Mouse (Mus musculus) gastrocnemius, adult 18-20 months (tissue): ENCODE measurements around the gene Msi2. TPM values are rescaled to one million over a fixed set of nuclear protein-coding genes. Genes with fewer than 3 reads are reported as not detected.

Experiments used
- DNase-seq: peaks from one replicate; pipeline ENCODE4 v3.0.0; 2021; ENCODE audit warnings: low spot score
- total RNA-seq, 2 experiments: library from RNA; stranded (reverse); gene quantifications; 2 replicates each; pipeline ENCODE4 v1.2.3; 2021

Gene Msi2
- total RNA-seq, 2 experiments from 2014 or later: 179 to 180 TPM

GRCm38 (mm10) chr11:88676597-88676996, 41.7 kb downstream of the Msi2 start:
- no peak for DNase-seq

- DNase-seq: no peak
These were observed 42.6 kb downstream of the Msi2 start for GRCm38 (mm10) chr11:88675526-88676353.

GRCm38 (mm10) chr11:88674075-88674474, 44.2 kb downstream of the Msi2 start:
- DNase-seq: no peak

DNA sequence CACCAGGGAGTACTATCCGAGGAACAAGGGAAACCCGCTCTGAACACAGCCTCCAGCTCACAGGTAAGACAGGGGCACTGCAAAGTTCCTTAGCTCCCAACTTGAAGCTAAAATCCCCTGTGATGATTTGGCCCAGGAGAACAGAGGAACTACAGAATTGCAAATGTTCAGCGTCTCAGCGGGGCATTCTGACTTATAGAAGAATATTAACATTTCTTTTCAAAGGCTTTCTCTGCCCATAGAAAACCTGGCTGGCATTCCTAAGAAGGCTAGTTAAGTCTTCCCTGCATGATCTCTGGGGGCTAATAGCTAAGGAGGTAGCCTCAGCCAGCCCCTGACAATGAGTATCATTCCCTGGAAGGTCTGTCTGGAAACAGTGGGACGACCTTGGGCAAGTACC, 47.4 kb downstream of the Msi2 start:
- DNase-seq: no peak

DNA sequence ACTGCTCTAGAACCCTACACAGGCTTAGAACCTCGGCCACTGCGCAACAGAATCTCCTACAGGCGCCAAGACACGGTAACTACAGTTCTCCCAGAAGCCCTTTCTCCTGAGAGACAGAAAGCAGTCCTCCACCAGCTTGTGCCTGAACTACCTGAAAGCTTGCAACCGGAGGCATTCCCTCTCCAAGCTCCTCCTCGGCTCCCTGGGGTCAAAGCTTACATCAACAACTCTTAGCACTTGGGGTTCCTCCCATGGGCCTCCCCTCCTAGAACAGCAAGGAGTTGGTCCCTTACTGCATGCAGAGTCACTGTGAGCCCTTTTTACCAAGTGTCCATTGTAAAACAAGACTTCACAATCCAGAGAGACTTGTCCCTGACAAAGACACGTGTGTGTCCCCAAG, 49.2 kb downstream of the Msi2 start:
- DNase-seq: no peak

DNA sequence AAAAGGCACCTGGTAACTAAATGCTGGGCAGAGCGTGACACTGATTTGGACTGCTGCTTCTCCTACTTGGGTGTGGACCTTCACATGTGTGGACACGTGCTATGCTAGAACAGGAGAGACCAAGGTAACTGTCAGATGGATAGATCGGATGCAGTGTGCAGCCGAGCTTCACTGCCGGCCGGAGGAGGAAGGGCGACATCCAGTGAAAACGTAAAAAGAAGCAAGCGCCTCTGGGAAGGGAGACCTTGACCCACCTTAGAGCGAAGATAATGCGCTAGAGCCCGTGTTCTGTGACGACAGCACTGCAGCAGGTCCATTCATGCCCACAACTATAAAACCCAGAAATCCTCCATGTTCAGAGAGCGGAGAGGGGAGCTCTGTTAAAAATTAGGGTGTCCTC, 50.0 kb downstream of the Msi2 start:
- no peak for DNase-seq

DNA sequence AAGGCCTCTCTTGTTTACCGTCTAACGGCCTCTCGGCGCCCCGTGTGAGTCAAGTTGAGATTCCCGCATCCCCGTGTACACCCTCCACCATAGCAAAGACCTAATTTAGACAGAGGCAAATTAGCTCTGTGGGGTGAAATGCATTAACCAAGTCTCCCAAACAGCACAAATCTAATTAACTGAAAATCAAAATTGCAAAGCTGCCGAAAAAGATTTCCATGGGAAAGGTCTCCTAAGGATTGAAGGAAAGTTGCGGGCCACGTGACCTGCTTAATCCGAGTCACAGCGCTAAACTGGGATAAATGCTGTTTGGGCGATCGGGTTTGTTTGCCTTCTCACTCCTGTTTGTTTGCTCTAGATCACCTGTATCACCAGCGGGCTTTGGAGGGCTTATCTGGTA, 52.5 kb downstream of the Msi2 start:
- no peak for DNase-seq

GRCm38 (mm10) chr11:88661444-88662180, 56.7 kb downstream of the Msi2 start:
- peak; percentile 36 for DNase-seq

GRCm38 (mm10) chr11:88660404-88660803, 57.9 kb downstream of the Msi2 start:
- DNase-seq: no peak

DNA sequence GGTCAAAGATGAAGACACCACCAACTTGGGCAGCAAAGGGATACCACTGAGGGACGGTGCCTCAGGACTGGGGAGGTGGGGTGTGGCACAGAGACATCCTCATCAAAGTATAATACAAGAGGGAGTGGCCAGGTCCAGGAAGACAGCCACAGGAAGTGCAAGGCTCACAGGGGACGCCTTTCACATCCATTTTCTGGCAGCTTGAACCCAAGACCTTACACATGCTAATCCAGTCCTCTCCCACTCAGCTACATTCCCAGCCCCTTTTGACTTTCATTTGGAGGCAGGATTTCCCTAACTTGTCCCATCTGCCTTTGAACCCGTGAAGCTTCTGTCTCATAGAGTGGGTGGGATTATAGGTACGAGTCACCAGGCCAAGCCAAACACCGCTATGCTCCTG, 59.4 kb downstream of the Msi2 start:
- no peak for DNase-seq

DNA sequence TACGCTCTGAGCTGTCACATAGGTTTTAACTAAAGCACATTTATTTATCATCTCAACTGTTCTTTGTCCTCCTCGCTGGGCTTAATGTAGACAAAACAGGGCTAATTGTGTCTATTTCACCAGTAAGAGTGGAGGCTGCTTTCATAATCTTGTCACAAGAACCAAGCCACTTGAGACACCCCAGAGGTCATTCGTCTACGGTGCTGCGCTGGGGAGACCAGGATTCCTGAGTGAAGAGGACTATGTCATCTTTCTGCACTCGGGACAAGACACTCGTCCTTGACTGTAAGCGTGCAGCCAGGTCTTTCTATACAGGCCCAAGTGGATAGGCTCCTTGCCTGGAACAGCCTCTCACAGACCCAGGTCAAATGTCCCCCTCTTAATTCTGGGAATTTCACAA, 62.5 kb downstream of the Msi2 start:
- no peak for DNase-seq

GRCm38 (mm10) chr11:88655214-88655566, 63.1 kb downstream of the Msi2 start:
- no peak for DNase-seq

DNA sequence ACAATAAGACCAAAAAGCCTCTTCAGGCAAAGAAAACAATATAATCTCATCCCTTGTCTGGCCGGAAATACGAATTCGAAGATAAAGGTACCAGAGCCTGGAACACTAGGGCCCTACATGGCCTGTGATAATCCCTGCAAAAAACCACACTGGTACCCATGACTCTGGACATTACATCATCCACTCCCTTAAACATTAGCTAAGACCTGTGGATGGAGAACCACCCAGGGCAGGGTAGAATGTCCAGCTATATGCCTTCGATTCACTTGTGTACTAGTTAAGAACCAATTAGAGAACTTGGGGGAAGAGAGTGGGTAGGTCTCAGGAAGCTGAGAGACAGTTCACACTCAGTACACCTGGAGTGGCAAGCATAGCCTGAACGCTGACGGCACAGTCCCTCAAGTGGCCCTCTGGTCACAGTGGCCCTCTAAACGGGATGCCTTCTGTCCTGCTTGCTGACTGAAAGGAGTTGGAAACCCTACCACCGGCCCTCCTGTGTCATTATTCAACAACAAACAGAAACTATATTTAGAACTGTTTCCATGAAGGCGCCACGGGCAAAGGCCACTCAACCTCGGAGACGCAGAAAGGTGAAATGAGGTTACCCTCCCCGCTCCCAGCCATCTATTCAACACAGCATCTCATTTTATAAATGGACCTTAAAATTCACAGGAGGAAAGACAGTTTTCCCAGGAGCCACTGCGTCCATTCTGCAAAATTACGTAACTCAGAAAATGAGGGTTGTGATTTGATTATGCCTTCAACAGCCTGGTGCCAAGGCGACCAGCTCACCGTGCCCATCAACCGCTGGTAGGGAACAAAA, 63.7 kb downstream of the Msi2 start:
- DNase-seq: peak; percentile 61

GRCm38 (mm10) chr11:88650275-88650674, 68.0 kb downstream of the Msi2 start:
- DNase-seq: no peak

DNA sequence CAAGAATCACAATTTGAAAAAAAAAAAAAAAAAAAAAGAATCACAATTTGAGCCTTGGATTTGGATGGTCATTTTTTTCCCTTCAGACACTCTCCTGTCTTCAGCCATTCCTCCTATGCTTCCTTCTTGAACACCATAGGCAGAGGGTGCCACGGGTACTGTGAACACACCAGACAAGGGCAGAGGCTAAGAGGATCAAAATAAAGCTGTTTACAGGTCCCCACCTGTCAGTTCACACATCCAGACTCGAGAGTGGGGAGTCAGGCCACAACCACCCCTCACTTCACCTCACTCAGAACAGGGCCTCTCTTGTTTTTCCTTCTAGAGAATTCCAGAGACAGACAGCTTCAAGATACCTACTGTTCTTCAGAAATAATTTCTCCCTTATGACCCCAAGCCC, 69.3 kb downstream of the Msi2 start:
- DNase-seq: no peak

DNA sequence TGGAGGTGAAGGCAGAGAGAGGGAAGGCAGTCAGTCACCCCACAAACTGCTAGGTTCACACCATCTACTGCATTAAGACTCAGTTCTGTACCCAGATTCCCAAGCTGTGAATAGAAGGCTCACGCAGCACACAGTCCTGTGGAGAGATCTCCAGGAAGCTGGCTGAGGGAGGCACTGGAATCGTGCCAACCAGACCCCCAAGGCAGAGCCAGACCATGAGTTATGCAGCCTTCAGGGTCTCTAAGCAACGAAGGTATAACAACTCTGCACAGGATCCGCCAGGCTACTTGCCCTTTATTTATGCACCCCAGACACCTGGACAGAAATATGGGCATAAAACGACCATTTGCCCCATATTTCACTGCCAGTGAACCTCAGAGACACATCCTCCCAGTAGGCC, 69.9 kb downstream of the Msi2 start:
- DNase-seq: no peak

DNA sequence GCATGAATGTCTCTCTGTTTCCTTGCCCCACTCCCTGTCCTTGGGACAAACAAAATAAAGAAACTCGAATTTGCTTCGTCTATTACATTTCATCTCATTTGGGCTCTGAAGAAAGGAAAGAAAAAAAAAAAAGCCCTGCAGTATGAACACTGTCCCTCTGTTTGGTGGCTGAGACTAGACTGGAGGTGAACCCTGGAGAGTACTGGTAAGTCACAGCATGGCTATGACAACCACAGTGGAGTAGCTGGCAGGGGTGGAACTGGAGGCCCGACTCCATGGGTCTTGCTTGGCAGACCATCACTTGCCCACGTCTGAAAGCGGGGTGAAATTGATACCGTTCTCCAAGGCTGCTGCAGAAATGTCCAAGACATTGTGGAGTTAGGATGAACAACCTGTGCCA, 71.8 kb downstream of the Msi2 start:
- DNase-seq: no peak

DNA sequence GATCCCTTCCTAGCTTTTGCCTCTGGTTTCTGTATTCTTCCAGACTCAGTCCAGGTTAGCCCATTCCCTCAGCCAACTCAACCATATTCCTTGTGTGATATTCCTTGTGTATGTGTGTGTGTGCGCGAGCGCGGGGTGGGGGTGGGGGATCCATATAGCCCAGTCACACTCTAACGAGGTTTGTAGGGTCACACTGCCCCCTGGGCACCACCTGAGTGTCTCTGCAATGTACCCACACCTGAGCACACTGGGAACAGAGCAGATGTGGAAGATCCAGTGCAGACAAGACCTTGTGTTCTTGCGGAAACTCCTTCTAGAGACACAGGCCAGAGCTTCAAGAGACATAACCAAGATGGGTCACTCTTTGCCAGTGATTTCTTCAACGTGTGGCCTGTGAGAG, 72.5 kb downstream of the Msi2 start:
- DNase-seq: no peak

- DNase-seq: no peak
These were observed 73.6 kb downstream of the Msi2 start for GRCm38 (mm10) chr11:88644719-88645118.

DNA sequence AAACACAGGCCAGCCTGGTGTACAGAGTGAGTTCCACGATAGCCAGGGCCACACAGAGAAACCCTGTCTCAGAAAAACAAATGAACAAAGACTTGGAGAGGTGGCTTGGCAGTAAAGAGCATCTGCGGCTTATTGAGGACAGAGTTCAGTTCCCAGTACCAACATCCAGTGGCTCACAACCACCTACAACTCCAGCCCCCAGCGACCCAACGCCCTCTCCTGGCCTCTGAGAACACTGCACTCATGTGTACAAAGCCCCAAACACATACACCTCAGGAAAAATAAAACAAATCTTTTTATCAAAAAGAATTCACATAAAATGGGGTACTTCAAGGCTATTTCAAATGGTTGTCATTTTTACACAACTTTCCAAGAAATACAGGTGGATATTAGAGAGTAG, 78.5 kb downstream of the Msi2 start:
- no peak for DNase-seq

- peak; percentile 80 for DNase-seq
These were observed 79.3 kb downstream of the Msi2 start for GRCm38 (mm10) chr11:88638936-88639542.

DNA sequence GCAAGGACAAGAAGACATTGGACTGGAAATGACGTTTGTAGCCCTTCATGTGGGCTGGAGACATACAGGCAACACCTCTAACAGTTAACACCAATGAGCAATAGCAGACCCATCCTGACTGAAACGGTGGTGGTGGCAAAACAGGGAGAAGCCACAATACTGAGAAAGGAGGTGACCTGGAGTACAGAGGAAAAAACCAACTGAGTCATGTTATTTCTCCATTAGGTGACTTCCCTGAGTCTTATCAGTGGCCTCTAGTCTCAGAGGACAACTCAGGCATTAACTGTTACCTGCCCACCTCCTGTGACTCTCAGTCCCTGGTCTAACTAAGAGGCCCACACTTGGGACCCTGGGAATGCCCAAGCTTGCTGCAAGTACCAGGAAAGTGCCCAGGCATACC, 80.1 kb downstream of the Msi2 start:
- DNase-seq: no peak
